Mouse (Mus musculus) MEL (cell line): Measurements from ENCODE around the gene Bcl2l10. TPM values are rescaled to one million over a fixed set of nuclear protein-coding genes. Genes with fewer than 3 reads are reported as not detected.

Source experiments
- DNase-seq: peaks from one replicate; pipeline ENCODE4 v3.0.0; 2011; ENCODE audit warnings: low read depth, low spot score
- H3K27ac ChIP-seq: 2 replicates; pipeline ENCODE4 v1.5.1; 2012; ENCODE audit warnings: low read depth, mild to moderate bottlenecking, control low read depth, low read length, moderate library complexity; ENCODE audit not compliant: control insufficient read depth
- H3K27me3 ChIP-seq, 2 experiments: fragments of 150-350 bp in 1 of 2; sonication (generic) in 1 of 2; 2 replicates each; pipeline ENCODE4 v1.6.1; 2012; ENCODE audit warnings: low read length in 2 of 2, mild to moderate bottlenecking in 2 of 2, improper control_type of control experiment in 1 of 2, moderate library complexity in 1 of 2; ENCODE audit not compliant: insufficient read depth in 2 of 2, control insufficient read depth in 1 of 2
- H3K36me3 ChIP-seq, 2 experiments: 2 replicates each; pipeline ENCODE4 v1.6.1; 2012 to 2014; ENCODE audit warnings: low read length in 2 of 2, improper control_type of control experiment in 1 of 2, inconsistent platforms in 1 of 2, mild to moderate bottlenecking in 1 of 2; ENCODE audit not compliant: insufficient read depth in 2 of 2, control insufficient read depth in 1 of 2
- H3K4me1 ChIP-seq, 2 experiments: fragments of 150-350 bp in 1 of 2; sonication (generic) in 1 of 2; 2 replicates each; pipeline ENCODE4 v1.6.1; 2012; ENCODE audit warnings: low read length in 2 of 2, improper control_type of control experiment in 1 of 2, mild to moderate bottlenecking in 1 of 2; ENCODE audit not compliant: insufficient read depth in 2 of 2, control insufficient read depth in 1 of 2
- H3K4me3 ChIP-seq, 2 experiments: fragments of 150-350 bp in 1 of 2; sonication (generic) in 1 of 2; 2 replicates each; pipeline ENCODE4 v1.5.1; 2012; ENCODE audit warnings: low read depth in 2 of 2, low read length in 2 of 2, mild to moderate bottlenecking in 2 of 2, moderate library complexity in 2 of 2, control low read depth in 1 of 2, improper control_type of control experiment in 1 of 2; ENCODE audit not compliant: control insufficient read depth in 1 of 2, insufficient read depth in 1 of 2
- H3K79me2 ChIP-seq: 2 replicates; pipeline ENCODE4 v1.6.1; 2012; ENCODE audit warnings: mild to moderate bottlenecking, low read length, moderate library complexity; ENCODE audit not compliant: control insufficient read depth, poor library complexity, insufficient read depth
- H3K9ac ChIP-seq: 2 replicates; pipeline ENCODE4 v1.6.1; 2012; ENCODE audit warnings: low read depth, mild to moderate bottlenecking, control low read depth, low read length, moderate library complexity; ENCODE audit not compliant: control insufficient read depth, poor library complexity, severe bottlenecking
- H3K9me3 ChIP-seq: fragments of 150-350 bp; sonication (generic); replicated peaks from 2 replicates; pipeline ENCODE4 v1.6.1; 2012; ENCODE audit warnings: mild to moderate bottlenecking, low read length, improper control_type of control experiment, moderate library complexity; ENCODE audit not compliant: insufficient read depth
- BHLHE40 ChIP-seq: IDR thresholded peaks from 2 replicates; pipeline ENCODE4 v1.6.1; 2012; ENCODE audit warnings: low read depth, mild to moderate bottlenecking, inconsistent platforms, low read length, improper control_type of control experiment, borderline replicate concordance
- CTCF ChIP-seq, 3 experiments: IDR thresholded peaks in 2 of 3; conservative IDR thresholded peaks in 1 of 3; 2 replicates each; pipeline ENCODE4 v1.5.1; 2011 to 2012; ENCODE audit warnings: low read length in 3 of 3, low read depth in 2 of 3, mild to moderate bottlenecking in 2 of 3, improper control_type of control experiment in 1 of 3, inconsistent platforms in 1 of 3, mixed read lengths in 1 of 3, moderate library complexity in 1 of 3; ENCODE audit not compliant: control insufficient read depth in 1 of 3, insufficient read depth in 1 of 3, poor library complexity in 1 of 3, severe bottlenecking in 1 of 3
- E2F4 ChIP-seq: IDR thresholded peaks from 2 replicates; pipeline ENCODE4 v1.6.1; 2011; ENCODE audit warnings: low read depth, low read length, improper control_type of control experiment, borderline replicate concordance
- ETS1 ChIP-seq: IDR thresholded peaks from 2 replicates; pipeline ENCODE4 v1.6.1; 2012; ENCODE audit warnings: low read depth, mild to moderate bottlenecking, inconsistent platforms, low read length, improper control_type of control experiment, moderate library complexity
- KAT2A ChIP-seq: conservative IDR thresholded peaks from 2 replicates; pipeline ENCODE4 v1.6.1; 2012; ENCODE audit warnings: low read depth, low read length, improper control_type of control experiment, inconsistent platforms
- MAFK ChIP-seq: IDR thresholded peaks from 2 replicates; pipeline ENCODE4 v1.6.1; 2011; ENCODE audit warnings: low read depth, mild to moderate bottlenecking, low read length, improper control_type of control experiment, borderline replicate concordance
- MEF2A ChIP-seq: IDR thresholded peaks from 2 replicates; pipeline ENCODE4 v1.6.1; 2014; ENCODE audit warnings: low read depth, mild to moderate bottlenecking, inconsistent platforms, low read length, improper control_type of control experiment; ENCODE audit not compliant: poor library complexity, insufficient replicate concordance, severe bottlenecking; ENCODE audit errors: extremely low read depth
- MYB ChIP-seq: IDR thresholded peaks from 2 replicates; pipeline ENCODE4 v1.6.1; 2011; ENCODE audit warnings: mild to moderate bottlenecking, low read depth, low read length, improper control_type of control experiment
- MYC ChIP-seq: IDR thresholded peaks from 2 replicates; pipeline ENCODE4 v1.6.1; 2011; ENCODE audit warnings: low read depth, mild to moderate bottlenecking, low read length, improper control_type of control experiment, moderate library complexity
- NELFE ChIP-seq: IDR thresholded peaks from 2 replicates; pipeline ENCODE4 v1.6.1; 2011; ENCODE audit warnings: low read depth, low read length, improper control_type of control experiment
- POLR2A ChIP-seq, 2 experiments: IDR thresholded peaks; 2 replicates each; pipeline ENCODE4 v1.6.1; 2011 to 2012; ENCODE audit warnings: low read length in 2 of 2, mild to moderate bottlenecking in 2 of 2, control low read depth in 1 of 2, improper control_type of control experiment in 1 of 2, low read depth in 1 of 2, moderate library complexity in 1 of 2; ENCODE audit not compliant: control insufficient read depth in 1 of 2, insufficient read depth in 1 of 2, poor library complexity in 1 of 2
- RAD21 ChIP-seq: IDR thresholded peaks from 2 replicates; pipeline ENCODE4 v1.6.1; 2011; ENCODE audit warnings: mild to moderate bottlenecking, low read depth, low read length, improper control_type of control experiment
- RCOR1 ChIP-seq: IDR thresholded peaks from 2 replicates; pipeline ENCODE4 v1.6.1; 2012; ENCODE audit warnings: low read depth, mild to moderate bottlenecking, inconsistent platforms, low read length, improper control_type of control experiment
- SIN3A ChIP-seq: IDR thresholded peaks from 2 replicates; pipeline ENCODE4 v1.6.1; 2012; ENCODE audit warnings: low read length, improper control_type of control experiment, inconsistent platforms
- SMC3 ChIP-seq: IDR thresholded peaks from 2 replicates; pipeline ENCODE4 v1.6.1; 2011; ENCODE audit warnings: low read depth, low read length, improper control_type of control experiment
- TCF12 ChIP-seq: IDR thresholded peaks from 2 replicates; pipeline ENCODE4 v1.6.1; 2014; ENCODE audit warnings: low read depth, mild to moderate bottlenecking, inconsistent platforms, low read length, improper control_type of control experiment, moderate library complexity
- UBTF ChIP-seq: IDR thresholded peaks from 2 replicates; pipeline ENCODE4 v1.6.1; 2012; ENCODE audit warnings: low read depth, mild to moderate bottlenecking, inconsistent platforms, low read length, improper control_type of control experiment, moderate library complexity, borderline replicate concordance; ENCODE audit not compliant: insufficient read depth
- USF1 ChIP-seq: IDR thresholded peaks from 2 replicates; pipeline ENCODE4 v1.6.1; 2014; ENCODE audit warnings: low read depth, mild to moderate bottlenecking, inconsistent platforms, low read length, improper control_type of control experiment, moderate library complexity
- USF2 ChIP-seq, 2 experiments: IDR thresholded peaks; 2 replicates each; pipeline ENCODE4 v1.6.1; 2011 to 2012; ENCODE audit warnings: improper control_type of control experiment in 2 of 2, low read length in 2 of 2, borderline replicate concordance in 1 of 2, inconsistent platforms in 1 of 2, low read depth in 1 of 2, mild to moderate bottlenecking in 1 of 2; ENCODE audit not compliant: insufficient read depth in 1 of 2
- polyA plus RNA-seq, 2 experiments: library from polyadenylated mRNA; stranded (reverse) in 1 of 2; unstranded in 1 of 2; fragments of >175 nt in 1 of 2; fragments of >200 nt in 1 of 2; gene quantifications; 2 replicates each; pipeline versions ENCODE4 v1.2.1 to v1.2.4; 2012; ENCODE audit warnings: low replicate concordance in 2 of 2, low read depth in 1 of 2; ENCODE audit not compliant: insufficient read length in 2 of 2, insufficient read depth in 1 of 2, missing spikeins in 1 of 2
- total RNA-seq: library from RNA; depleted of rRNA; stranded (reverse); fragments of 300-350 nt; gene quantifications from 2 replicates; pipeline ENCODE4 v1.2.3, GENCODE M21; 2012

Bcl2l10 gene
- total and polyA plus RNA-seq, 3 experiments: not detected

DNA sequence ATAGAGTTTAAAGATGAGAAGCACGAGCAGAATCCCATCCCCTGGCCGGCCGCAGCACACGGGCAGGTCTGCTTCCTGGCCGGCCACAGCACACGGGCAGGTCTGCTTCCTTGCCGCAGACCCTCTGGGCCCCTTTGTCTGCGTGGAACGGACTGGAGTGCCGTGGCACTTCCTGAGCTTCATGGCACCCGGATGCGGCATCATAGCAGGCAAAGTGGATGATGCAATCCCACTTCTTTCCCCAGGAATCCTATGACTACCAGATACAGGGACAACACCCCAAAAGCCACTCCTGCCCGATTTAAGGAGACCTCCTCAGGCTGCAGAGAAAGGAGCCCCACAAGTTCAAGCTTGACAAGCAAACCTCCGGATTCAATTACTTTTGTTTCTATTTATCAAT is 35.3 kb downstream of the Bcl2l10 start:
- Histone ChIP-seq H3K36me3 (peaks cover 0 to 6% of the 10 kb centered on the region in 2 experiments; a peak in 2 of 4 replicates), H3K9me3 (no peaks in the 10 kb centered on the region), H3K4me1 (no peaks in the 10 kb centered on the region), H3K9ac (no peak overlapping the region), H3K27ac (no peak overlapping the region), H3K27me3 (no peaks in the 10 kb centered on the region), H3K79me2 (no peaks in the 10 kb centered on the region), H3K4me3 (no peak overlapping the region)
- no peak for TF ChIP-seq NELFE
- TF ChIP-seq MYC: no peak
- no peak for TF ChIP-seq MAFK
- TF ChIP-seq KAT2A: no peak
- TF ChIP-seq USF1: no peak
- no peak for TF ChIP-seq MYB
- TF ChIP-seq UBTF: no peak
- no peak for TF ChIP-seq E2F4
- DNase-seq: no peak

DNA sequence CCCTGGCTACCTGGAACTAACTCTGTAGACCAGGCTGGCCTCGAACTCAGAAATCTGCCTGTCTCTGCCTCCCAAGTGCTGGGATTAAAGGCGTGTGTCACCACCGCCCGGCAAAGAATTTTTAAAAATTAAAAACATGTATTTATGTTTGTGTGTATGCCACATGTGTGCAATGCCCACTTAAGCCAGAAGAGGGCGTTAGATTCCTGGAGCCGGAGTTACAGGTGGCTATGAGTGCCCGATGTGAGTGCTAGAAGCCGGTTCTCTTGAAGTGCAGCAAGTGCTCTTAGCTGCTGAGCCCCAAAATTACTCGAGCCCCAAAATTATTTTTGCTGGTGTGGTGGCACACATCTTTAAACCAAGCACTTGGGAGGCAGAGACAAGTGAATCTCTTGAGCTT is 36.2 kb downstream of the Bcl2l10 start:
- TF ChIP-seq RAD21: peak; percentile 38
- TF ChIP-seq POLR2A (IDR thresholded peaks at IDR 0.05; ENCODE audit: control insufficient read depth in 1 of 2, insufficient read depth in 1 of 2, low read depth in 1 of 2, low read length in 2 of 2, poor library complexity in 1 of 2): no peak
- no peak for TF ChIP-seq TCF12
- no peak for TF ChIP-seq SIN3A
- TF ChIP-seq BHLHE40: no peak
- TF ChIP-seq USF2 (IDR thresholded peaks at IDR 0.05; ENCODE audit: borderline replicate concordance in 1 of 2, insufficient read depth in 1 of 2, low read depth in 1 of 2, low read length in 2 of 2): no peak
- TF ChIP-seq MEF2A: no peak
- no peak for TF ChIP-seq ETS1
- no peak for TF ChIP-seq RCOR1
- no peak for TF ChIP-seq NELFE
- peak; percentile 51 for TF ChIP-seq SMC3
- peak; percentile 40 to 51 (median 44) for TF ChIP-seq CTCF (IDR thresholded peaks at IDR 0.05 in 2 of 3, conservative IDR thresholded peaks at IDR 0.05 in 1 of 3; ENCODE audit: control insufficient read depth in 1 of 3, insufficient read depth in 1 of 3, low read depth in 2 of 3, low read length in 3 of 3, poor library complexity in 1 of 3, severe bottlenecking in 1 of 3)
- no peak for TF ChIP-seq E2F4
- Histone ChIP-seq H3K27ac (no peak overlapping the region), H3K27me3 (no peaks in the 10 kb centered on the region), H3K36me3 (peaks cover 0 to 6% of the 10 kb centered on the region in 2 experiments; a peak in 2 of 4 replicates), H3K79me2 (no peaks in the 10 kb centered on the region), H3K4me3 (no peak overlapping the region), H3K4me1 (no peaks in the 10 kb centered on the region), H3K9me3 (no peaks in the 10 kb centered on the region), H3K9ac (no peak overlapping the region)
- peak; percentile 39 for DNase-seq
